Mouse (Mus musculus): ENCODE measurements around the gene Abcc2. TPM values are rescaled to one million over a fixed set of nuclear protein-coding genes. Genes with fewer than 3 reads are reported as not detected.

Gene Abcc2
- total RNA-seq, 2 experiments from 2014 or later: not detected

- DNase-seq (ENCODE audit: low spot score): no peak
- intact Hi-C loops (cut with DNase I): no loop called here
These were observed 104.5 kb downstream of the Abcc2 start for GRCm38 (mm10) chr19:43886371-43887099.

- DNase-seq (ENCODE audit: low spot score): no peak
- intact Hi-C loops (cut with DNase I): no loop called here
These were observed 105.2 kb downstream of the Abcc2 start for GRCm38 (mm10) chr19:43887242-43887641.

DNA sequence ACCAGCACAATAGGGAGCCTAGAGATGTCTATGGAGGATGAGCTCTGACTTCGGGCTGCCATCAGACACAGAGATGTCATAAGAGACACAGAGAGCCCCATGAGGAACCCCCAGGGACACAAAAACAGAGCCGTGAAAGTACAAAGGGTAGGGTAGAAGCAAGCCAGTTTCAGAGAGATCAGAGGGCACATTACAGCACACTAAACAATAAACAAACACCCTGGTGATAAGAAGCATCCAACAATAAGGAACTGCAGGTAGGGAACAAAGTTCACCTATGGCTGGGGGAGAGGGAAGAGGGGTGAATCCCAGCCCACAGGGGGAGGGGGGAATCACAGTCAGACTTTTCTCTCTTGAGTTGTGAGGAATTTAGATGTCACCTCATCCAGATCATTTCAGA is 105.7 kb downstream of the Abcc2 start:
- no peak for DNase-seq (ENCODE audit: low spot score)
- intact Hi-C loops (cut with DNase I): no loop called here

Other genes with a start within 250 kb of the Abcc2 start
- not detected for gene Nkx2-3, start 169.9 kb upstream of the Abcc2 start, total RNA-seq (2021)
- gene Slc25a28, start 107.3 kb upstream of the Abcc2 start, total RNA-seq (2021): 10 to 100 TPM; 19.3 to 21.6 TPM
- 1 to 10 TPM; 2.7 to 3.1 TPM for gene Entpd7, start 92.5 kb upstream of the Abcc2 start, total RNA-seq (2021)
- gene Cutc, start 29.2 kb upstream of the Abcc2 start, total RNA-seq (2021): 10 to 100 TPM; 11.1 to 11.7 TPM
- gene Cox15, start 29.2 kb upstream of the Abcc2 start, total RNA-seq (2021): 10 to 100 TPM; 27.8 to 34.4 TPM
- gene Dnmbp, start 158.0 kb downstream of the Abcc2 start, total RNA-seq (2021): 1 to 10 TPM; 8.2 to 9.8 TPM
- gene Cpn1, start 204.4 kb downstream of the Abcc2 start, total RNA-seq (2021): under 1 TPM; 0.16 to 0.31 TPM
- gene Cyp2c23, start 247.0 kb downstream of the Abcc2 start, total RNA-seq (2021): not detected